Mouse (Mus musculus) neutrophil, adult 5-6 weeks (primary cell): ENCODE data around the gene Trp53rka. TPM values are rescaled to one million over a fixed set of nuclear protein-coding genes. Genes with fewer than 3 reads are reported as not detected.
"Not testable (repeated sequence)": the region's sequence is repeated elsewhere in the genome, so short reads cannot be mapped to it uniquely, and the experiment has no call there.

ENCODE experiments used
- ATAC-seq: fragments of 151-379, 151-347 bp; 2 replicates; pipeline ENCODE4 v1.8.0; 2017; ENCODE audit warnings: mild to moderate bottlenecking, moderate TSS enrichment; ENCODE audit not compliant: insufficient number of reproducible peaks, poor library complexity, low FRiP score, severe bottlenecking; ENCODE audit errors: extremely low read depth
- total RNA-seq: library from RNA; stranded (forward); fragments of 200-1000 nt; gene quantifications from 2 replicates; pipeline ENCODE4 v1.2.3, GENCODE M21; 2017

The Trp53rka gene
- total RNA-seq = 8.6 and 10.4 TPM in 2 replicates

DNA sequence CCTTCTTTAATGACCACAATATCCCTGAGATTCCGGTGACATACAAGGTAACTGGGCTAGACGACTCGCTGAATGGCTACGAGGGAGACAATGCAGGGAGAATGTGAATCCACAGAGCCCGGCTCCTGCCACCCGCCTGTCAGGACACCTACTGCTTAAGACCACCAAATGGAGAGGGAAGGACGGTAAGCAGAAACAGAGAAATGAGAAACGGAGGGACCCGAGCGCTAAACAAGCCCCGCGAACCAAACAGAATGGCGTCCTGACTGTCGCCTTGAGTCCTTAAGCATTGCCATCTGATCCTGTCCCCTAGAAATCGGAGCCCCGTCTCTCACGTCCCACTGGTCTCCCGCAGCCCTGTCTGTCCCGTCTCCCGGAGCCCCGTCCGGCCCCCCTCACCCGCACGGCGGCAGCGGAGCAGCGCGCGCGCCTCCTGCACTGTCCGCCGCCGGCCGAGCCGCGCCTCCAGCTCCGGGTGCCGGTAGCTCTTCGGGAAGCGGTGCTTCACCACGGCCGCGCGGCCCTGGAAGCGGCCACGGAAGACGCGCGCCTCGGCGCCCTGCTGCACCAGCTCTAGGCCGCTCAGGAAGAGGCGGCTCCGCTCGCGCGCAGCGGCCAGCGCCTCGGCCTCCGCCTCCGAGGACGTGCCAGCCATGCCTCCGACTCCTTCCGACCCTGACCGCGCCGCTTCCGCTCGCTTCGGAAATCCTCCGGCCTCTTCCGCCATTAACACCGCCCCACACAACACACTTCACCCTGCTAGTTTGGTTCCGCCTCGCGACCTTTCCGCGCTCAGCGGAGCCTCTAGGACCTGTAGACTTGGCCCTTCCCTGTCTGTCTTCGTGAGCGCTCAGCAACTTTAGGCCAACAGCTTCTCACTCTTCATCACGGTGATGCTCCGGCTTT, at the start of gene Trp53rka:
TSS of gene Trp53rka (minus strand) at position 677 of the 906 bp plus-strand sequence.
- ATAC-seq = peak; percentile 67

DNA sequence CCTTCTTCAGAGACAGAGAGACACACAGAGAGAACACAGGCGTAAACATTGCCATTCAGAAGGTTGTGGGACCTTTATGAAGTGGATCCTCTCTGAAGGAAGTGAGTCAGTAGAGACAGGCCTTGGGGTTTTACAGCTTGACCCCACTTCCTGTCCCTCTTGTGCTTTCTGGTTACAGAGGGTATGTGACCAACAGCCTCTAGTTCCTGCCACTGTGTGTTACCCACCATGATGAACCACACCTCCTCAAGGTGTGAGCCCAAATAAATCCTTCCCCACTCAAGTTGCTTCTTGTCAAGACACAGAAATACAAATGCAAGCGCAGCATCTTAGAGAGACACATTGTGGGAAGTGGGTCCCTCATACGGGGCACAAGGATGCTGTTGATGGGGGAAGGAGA, 47.9 kb upstream of the Trp53rka start:
- no peak for ATAC-seq

DNA sequence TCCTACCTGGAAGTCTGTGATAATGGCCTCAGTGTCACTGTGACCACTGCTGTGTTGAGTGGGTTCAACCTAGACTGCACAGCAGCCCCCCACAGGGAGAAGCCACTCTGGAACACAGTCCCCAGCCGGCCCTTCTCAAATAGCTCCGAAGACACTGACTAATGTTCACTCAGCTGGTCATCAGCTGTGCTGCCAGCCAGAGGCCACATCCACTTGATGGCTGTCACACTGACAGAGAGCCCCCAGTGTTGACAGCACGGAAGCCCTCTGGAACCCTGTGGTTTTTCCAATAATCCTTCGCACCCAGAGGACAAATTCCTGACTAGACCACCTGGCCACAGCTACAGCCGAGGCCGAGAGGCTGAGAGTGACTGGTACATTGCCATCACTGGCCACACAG, 40.7 kb upstream of the Trp53rka start:
- ATAC-seq = no peak

DNA sequence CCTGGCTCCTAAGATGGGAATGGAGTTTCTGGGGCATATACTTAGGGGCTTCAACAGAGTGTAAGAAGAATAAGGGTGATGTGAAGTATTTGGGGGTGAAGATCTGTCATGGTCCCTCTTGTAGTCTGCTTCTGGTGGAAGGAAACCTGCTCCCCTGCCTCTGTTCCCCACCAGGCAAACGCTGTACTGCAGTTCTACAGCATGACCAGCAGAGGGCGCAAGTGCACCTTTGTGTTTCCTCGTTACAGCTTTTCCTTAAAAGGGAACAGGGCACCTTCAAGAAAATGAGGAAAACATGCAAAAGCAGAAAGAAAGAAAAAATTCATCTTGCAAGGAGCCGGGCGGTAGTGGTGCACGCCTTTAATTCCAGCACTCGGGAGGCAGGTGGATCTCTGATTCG, 36.0 kb upstream of the Trp53rka start:
- no peak for ATAC-seq

DNA sequence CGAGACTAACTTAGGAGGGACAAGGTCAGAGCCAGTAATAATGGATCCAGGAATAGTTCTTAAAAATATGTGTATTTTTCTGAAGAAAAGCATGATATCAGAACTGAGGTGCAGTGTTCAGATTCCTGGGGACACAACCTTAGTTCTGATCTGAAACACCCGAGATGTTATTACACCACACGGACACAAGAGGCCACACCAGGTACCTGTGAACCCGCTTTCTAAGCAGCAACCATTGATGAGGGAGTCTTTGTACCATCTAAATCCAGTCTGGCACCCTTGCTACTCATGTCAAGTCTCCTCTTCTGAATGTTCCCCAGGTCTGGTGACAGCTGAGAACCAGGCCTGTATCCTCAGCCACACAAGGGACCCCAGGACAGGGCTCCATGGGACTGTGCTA, 32.5 kb upstream of the Trp53rka start:
- ATAC-seq = no peak

DNA sequence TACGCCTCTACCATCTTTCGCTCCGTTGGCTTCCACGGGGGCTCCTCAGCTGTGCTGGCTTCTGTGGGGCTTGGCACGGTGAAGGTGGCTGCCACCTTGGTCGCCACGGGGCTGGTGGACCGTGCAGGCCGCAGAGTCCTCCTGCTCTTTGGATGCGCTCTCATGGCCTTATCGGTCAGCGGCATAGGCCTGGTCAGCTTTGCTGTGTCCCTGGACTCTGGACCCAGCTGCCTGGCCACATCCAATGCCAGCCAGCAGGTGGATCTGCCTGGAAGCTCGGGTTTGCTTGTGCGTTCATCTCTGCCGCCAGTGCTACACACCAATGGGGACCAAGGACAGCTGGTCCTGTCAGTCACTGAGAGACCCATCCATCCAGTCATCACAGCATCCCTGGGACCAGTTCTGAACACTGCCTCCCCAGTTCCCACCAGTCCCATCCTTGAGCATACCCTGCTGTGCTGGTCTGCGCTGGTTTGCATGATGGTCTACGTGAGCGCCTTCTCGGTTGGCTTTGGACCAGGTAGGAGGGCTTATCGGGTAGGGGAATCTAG, 22.1 kb upstream of the Trp53rka start:
- ATAC-seq = no peak

DNA sequence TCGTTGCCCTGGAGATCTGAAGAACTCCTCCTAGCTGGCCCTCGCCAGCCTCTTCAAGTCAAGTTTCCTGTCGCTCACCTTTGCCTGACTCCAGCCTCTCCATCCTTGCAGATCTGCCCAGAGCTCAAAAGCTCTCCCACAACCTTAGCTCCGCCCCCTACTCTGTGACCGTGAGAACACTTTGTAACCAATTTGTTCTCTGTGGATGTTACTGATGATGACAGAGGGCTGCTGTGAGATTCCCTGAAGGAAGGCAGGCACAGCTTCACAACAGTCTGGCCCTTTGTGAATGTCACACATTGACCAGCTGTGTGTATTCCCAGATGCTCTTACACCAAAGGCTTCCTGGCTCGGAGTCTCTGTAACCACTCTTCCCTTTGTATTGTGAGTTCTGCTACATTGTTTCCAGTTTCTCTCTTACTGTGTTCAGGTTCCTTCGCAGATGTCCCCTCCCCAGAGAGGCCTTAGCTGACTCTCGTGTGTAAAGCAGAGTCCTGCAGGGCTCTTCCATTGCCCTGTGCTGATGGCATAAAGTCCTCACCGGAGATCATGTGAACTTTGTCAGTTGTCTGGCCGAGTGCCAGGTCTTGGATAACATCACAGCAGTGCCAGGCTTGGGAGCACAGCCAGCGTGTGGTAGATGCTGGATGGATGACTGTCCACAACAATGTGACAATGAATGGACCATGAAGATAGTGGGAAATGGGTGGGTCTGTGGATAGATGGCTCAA, 19.9 kb upstream of the Trp53rka start:
- ATAC-seq = no peak

DNA sequence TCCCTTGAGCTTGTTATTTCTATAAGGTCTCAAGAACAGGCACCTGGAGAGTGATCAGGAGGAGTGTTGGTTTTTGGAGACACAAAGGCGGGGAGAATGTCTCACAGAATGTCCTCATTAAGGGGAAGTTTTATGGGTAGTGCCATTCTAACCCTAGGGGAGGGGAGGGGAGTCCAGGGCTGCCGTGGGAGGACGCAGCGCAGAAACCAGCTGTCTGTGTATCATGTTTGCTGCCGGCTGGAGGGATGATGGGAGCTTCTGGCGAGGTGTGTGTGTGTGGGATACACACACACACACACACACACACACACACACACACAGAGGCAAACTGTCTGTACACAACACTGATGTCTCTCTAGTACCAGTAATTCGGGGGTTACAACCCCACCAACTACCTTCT, 19.3 kb upstream of the Trp53rka start:
- ATAC-seq = no peak

DNA sequence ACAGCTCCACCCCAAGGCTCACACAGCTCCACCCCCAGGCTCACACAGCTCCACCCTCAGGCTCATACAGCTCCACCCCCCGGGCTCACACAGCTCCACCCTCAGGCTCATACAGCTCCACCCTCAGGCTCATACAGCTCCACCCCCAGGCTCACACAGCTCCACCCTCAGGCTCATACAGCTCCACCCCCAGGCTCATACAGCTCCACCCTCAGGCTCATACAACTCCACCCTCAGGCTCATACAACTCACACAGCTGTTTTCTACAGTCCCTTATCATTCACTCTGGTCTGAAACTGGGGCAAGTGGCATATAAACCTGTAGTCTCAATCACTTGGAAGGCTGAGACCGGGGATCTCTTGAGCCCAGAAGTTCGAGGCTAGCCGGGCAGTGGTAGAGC, 18.4 kb upstream of the Trp53rka start:
- not testable (repeated sequence) for ATAC-seq

DNA sequence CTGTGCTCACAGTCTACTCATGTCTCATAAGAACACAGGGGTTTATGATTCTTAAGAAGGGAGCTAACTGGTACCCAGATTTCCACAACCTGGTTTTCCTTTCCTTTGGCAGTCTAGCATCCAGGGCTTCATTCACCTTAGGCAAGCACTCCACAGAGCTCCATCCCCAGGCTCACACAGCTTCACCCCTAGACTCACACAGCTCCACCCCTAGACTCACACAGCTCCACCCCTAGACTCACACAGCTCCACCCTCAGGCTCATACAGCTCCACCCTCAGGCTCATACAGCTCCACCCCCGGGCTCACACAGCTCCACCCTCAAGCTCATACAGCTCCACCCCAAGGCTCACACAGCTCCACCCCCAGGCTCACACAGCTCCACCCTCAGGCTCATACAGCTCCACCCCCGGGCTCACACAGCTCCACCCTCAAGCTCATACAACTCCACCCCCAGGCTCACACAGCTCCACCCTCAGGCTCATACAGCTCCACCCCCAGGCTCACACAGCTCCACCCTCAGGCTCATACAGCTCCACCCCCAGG, 17.9 kb upstream of the Trp53rka start:
- ATAC-seq = not testable (repeated sequence)

DNA sequence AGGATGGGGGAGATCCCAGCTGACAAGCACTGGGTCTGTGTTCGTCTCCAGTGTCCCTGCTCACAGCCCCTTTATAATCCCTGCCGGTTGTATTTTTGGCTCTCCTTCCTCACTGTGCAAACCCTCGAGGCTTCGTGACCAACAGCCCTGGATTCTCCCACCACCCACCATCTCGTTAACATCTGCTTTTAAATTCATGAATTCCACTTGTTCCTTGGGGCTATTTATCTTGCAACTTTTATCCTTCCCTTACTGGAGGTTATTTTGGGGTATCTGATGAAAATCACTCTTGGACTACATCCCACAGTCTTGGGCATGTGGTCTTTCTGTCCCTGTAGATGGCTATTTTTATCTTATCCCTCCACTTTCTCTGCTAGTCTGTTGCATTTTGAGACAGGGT, 17.3 kb upstream of the Trp53rka start:
- ATAC-seq = no peak

DNA sequence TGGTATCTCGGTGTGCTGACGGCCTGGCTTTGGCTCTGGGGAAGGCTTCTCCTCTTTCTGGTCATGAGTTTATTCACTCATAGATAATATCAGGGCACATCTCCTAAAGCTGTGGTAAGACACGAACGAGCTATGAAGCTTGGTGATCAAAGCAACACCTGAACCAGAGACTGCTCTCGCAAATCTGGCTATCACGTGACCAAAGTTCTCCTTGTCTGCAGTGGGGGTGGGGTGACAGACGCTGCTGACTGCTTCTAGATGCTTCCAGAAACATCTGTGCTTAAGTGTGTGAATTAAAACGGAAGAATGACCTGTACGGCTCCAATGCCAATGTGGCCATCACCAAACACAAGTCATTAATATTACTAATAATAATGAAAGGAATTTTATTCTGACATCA, 16.6 kb upstream of the Trp53rka start:
- ATAC-seq = no peak

DNA sequence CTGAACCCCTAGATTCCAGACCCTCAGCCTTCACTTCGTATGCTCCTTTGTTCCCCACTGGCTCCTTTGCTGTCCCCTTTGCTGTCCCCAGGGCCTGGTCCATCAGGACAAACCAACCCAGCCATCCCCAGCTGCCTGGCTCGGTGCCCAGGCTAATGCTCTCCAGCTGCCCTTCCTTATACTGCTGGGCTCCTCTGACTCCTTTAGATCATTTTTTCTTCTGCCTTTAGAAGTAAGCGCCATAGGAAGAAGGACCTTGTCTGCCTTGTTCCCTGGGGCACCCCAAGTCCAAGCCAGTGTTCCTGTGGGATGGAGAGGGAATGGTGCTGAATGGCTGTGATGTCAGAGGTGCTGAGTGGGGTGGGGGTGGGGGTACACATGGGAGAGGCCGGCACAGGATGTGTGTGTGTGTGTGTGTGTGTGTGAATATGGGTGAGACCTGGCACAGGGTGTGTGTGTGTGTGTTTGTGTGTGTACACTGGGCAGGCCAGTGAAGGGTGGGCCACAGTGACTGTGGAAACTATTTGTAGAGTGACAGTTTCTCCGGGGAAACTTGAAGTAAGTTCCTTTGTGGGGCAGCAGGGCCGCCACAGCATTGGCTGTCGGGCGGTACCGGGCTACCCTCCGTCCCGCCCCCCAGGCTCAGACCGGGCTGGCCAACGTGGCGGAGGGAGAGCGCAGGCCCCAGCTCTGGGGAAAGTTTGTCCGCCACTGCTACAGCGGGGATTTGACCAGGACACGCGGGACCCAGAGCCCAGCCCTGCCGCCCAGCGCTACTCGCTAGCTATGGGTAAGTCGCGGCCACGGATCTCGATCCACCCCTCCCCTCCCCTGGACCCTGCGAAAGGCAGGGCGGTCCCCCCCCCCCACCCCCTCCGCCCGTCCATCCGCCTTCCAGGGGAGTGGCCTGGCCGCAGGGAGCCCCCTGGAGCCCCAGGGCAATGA, 10.4 kb upstream of the Trp53rka start, which contains the start of gene Slc2a10:
TSS of gene Slc2a10 (plus strand) at position 529 of the 945 bp plus-strand sequence.
- ATAC-seq = no peak

DNA sequence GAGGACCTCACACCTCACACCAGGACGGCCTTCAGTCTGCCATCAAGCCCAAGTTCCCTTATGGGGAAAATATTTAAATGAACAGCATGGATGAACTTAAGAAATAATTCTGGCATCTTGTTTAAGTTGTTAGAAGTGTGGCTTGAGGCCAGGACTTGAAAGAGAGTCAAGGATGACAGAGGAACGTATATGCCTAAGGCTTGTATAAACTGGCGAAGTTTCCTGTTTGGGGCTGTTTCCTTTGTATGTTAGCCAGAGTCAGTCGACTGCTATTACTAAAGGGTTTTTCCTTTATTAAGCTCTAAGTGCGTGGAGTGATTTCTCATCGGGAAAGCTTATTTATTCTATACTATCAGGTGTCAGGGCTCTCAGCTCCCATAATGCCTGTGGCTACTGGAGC, 5.7 kb upstream of the Trp53rka start:
- ATAC-seq = no peak

DNA sequence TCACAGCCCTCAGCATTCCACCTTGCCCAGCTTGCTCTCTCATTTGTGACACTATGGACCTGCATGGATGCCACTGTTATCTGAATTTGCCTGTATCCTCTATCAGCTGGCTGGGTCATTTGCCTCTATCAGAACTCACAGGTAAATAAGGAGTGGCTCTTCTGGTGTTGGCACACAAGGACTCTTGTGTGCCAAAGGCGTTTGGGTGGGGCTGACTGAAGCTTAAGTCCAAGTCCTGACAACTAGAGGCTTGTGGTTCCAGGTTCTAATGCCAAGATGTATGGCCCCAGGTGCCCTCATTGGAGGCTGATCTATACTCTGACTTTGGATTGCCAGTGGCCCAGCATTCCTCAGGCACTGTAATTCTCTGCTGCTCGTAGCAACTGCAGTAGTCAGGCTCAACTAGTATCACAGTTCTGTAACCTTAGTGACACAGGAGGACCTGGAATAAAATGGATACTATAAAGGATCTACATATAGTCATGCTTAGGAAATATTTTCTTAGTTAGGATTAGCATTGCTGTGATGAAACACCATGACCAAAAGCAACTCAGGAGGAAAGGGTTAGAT, 4.7 kb upstream of the Trp53rka start:
- no peak for ATAC-seq

DNA sequence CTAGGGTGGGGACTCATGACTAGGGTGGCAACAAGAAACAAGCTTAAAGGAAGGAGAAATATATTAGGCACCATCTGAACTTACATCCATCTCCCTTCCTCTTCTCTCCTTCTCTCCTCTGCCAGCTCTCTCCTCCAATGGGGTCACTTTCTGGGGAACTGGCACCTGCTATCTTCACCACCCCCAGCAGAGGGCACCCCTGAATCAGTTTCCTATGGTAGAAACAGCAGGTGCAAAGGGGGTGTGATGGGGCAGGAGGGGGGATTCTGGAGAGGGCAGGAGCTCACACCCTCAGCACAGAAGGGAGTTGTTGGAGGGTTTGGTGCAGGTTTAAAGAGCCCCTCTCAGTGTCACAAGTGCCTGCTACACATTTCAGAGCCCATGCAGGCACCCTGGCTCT, 3.1 kb upstream of the Trp53rka start:
- no peak; the same call in 1 of the 2 replicates for ATAC-seq

DNA sequence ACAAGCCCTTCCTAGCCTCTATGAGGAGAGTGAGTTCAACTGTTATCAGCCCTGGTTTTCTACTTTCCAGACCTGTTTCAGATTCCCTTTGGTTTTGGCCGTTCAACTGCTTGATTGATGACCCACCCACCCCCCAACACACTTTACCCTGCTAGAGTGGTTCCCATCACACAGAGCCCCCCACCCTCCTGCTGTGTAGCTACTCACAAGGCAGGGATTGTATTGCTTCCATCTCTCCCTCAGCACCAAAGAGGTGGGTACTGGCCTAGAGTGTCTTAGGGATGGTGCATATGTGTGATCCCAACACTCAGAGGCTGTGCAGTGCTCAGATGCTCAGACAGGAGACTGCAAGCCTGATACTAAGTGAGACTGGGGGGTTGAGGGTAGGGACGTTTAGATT, 1.4 kb upstream of the Trp53rka start:
- ATAC-seq = no peak

DNA sequence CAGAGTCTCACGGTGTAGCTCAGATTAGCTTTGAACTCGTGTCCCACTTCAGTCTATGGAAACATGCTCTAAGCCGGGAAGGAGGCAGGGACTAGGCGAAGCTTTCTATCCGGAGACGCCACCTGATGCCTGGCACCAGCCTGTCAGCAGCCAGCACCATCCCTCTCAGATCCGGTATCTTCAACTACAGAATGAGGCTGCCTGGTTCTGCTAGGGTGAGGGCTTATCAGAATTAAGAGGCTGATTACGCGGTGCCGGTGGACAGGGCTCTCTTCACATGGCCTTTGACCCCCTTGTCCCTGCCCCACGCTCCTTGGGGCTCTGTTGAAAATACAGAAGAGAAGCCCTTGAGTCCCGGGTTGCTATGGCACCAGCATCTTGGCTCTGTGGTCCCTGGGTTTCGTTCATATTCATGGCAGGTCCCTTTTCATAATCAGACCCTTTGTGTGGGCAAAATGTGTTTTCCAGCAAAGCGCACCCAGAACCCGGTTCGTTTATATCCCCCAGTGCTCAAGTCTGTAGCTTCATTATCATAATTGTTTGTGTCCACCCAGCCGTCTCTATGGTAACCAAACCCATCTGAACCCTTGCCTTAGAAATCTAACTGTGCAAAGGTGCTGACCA, 575 bp upstream of the Trp53rka start:
- no peak for ATAC-seq
